Mouse (Mus musculus): ENCODE measurements around the gene Lrrfip1. TPM values are rescaled to one million over a fixed set of nuclear protein-coding genes. Genes with fewer than 3 reads are reported as not detected.

The Lrrfip1 gene
- polyA plus RNA-seq, 1 experiment from 2014 or later: 79.0 TPM

- Histone ChIP-seq H3K4me3 (ENCODE audit: low read depth, low read length) (no peak overlapping the region), H3K9me3 (ENCODE audit: control insufficient read depth, low read length) (no peaks in the 10 kb centered on the region), H3K27me3 (ENCODE audit: control insufficient read depth, insufficient read depth, low read length) (no peaks in the 10 kb centered on the region), H3K27ac (replicated peaks) (no peak overlapping the region), H3K36me3 (ENCODE audit: control insufficient read depth, insufficient read depth, low read length) (no peaks in the 10 kb centered on the region), H3K9ac (ENCODE audit: low read length) (no peak overlapping the region), H3K4me2 (replicated peaks; ENCODE audit: low read depth) (no peak overlapping the region), H3K4me1 (replicated peaks; ENCODE audit: control insufficient read depth, insufficient read depth) (peaks cover 2% of the 10 kb centered on the region; the same call in 1 of the 2 replicates)
- DNase-seq (ENCODE audit: low spot score) (no peak), ATAC-seq (ENCODE audit: low FRiP score, low TSS enrichment) (no peak)
- WGBS: 62% methylated on average over 6 of the region's 6 CpGs
- no peak for TF ChIP-seq CTCF (IDR thresholded peaks at IDR 0.05; ENCODE audit: low read depth)
- no peak for TF ChIP-seq EP300 (optimal IDR thresholded peaks at IDR 0.05)
These were observed 93.9 kb downstream of the Lrrfip1 start for GRCm38 (mm10) chr1:91092451-91092850.

DNA sequence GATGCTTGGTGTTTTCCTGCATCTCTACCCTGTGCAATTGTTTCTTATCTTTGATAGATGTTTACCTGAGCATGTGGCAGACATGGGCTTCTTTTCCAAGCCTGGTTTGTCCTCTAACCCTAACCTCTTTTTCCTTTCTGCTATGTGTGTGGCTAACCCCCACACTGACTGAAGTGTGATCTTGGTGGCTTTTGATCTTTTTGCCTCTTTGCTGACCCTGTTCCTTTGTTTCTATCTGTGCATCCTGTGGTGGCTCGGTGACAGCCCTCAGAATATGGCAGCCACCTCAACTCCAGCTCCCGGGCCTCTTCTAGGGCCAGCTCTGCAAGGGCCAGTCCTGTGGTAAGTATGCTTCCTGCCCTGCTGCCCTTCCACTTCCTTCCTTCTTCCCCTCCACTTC, 94.8 kb downstream of the Lrrfip1 start:
- 61% methylated on average over 2 of the region's 2 CpGs for WGBS
- ATAC-seq (ENCODE audit: low FRiP score, low TSS enrichment): no peak
- Histone ChIP-seq H3K4me3 (ENCODE audit: low read depth, low read length) (no peak overlapping the region), H3K4me2 (replicated peaks; ENCODE audit: low read depth) (no peak overlapping the region), H3K27me3 (ENCODE audit: control insufficient read depth, insufficient read depth, low read length) (no peaks in the 10 kb centered on the region), H3K9me3 (ENCODE audit: control insufficient read depth, low read length) (no peaks in the 10 kb centered on the region), H3K9ac (ENCODE audit: low read length) (no peak overlapping the region), H3K27ac (replicated peaks) (no peak overlapping the region), H3K36me3 (ENCODE audit: control insufficient read depth, insufficient read depth, low read length) (no peaks in the 10 kb centered on the region), H3K4me1 (replicated peaks; ENCODE audit: control insufficient read depth, insufficient read depth) (peaks cover 2% of the 10 kb centered on the region; the same call in 1 of the 2 replicates)
- TF ChIP-seq CTCF (IDR thresholded peaks at IDR 0.05; ENCODE audit: low read depth): no peak
- no peak for TF ChIP-seq EP300 (optimal IDR thresholded peaks at IDR 0.05)
- no peak for DNase-seq (ENCODE audit: low spot score)

GRCm38 (mm10) chr1:91094001-91094400, 95.5 kb downstream of the Lrrfip1 start:
- no peaks in the 10 kb centered on the region for H3K36me3 ChIP-seq (ENCODE audit: control insufficient read depth, insufficient read depth, low read length)
- H3K27ac ChIP-seq (replicated peaks): no peak overlapping the region
- H3K4me1 ChIP-seq (replicated peaks; ENCODE audit: control insufficient read depth, insufficient read depth): peaks cover 2% of the 10 kb centered on the region; the same call in 1 of the 2 replicates
- 77% methylated on average over 5 of the region's 5 CpGs for WGBS
- H3K4me3 ChIP-seq (ENCODE audit: low read depth, low read length): no peak overlapping the region
- TF ChIP-seq EP300 (optimal IDR thresholded peaks at IDR 0.05) (no peak), CTCF (IDR thresholded peaks at IDR 0.05; ENCODE audit: low read depth) (no peak)
- H3K4me2 ChIP-seq (replicated peaks; ENCODE audit: low read depth): no peak overlapping the region
- no peaks in the 10 kb centered on the region for H3K9me3 ChIP-seq (ENCODE audit: control insufficient read depth, low read length)
- ATAC-seq (ENCODE audit: low FRiP score, low TSS enrichment): no peak
- H3K27me3 ChIP-seq (ENCODE audit: control insufficient read depth, insufficient read depth, low read length): no peaks in the 10 kb centered on the region
- no peak for DNase-seq (ENCODE audit: low spot score)
- no peak overlapping the region for H3K9ac ChIP-seq (ENCODE audit: low read length)

- Histone ChIP-seq H3K4me2 (replicated peaks; ENCODE audit: low read depth) (no peak overlapping the region), H3K9me3 (ENCODE audit: control insufficient read depth, low read length) (no peaks in the 10 kb centered on the region), H3K36me3 (ENCODE audit: control insufficient read depth, insufficient read depth, low read length) (no peaks in the 10 kb centered on the region), H3K4me1 (replicated peaks; ENCODE audit: control insufficient read depth, insufficient read depth) (peaks cover 2% of the 10 kb centered on the region; the same call in 1 of the 2 replicates), H3K4me3 (ENCODE audit: low read depth, low read length) (no peak overlapping the region), H3K27ac (replicated peaks) (peak overlapping the region; percentile 72), H3K27me3 (ENCODE audit: control insufficient read depth, insufficient read depth, low read length) (no peaks in the 10 kb centered on the region), H3K9ac (ENCODE audit: low read length) (peak overlapping the region; percentile 14; the same call in 1 of the 2 replicates)
- ATAC-seq (ENCODE audit: low FRiP score, low TSS enrichment) (peak; percentile 72), DNase-seq (ENCODE audit: low spot score) (peak; percentile 45)
- TF ChIP-seq CTCF (IDR thresholded peaks at IDR 0.05; ENCODE audit: low read depth) (no peak), EP300 (optimal IDR thresholded peaks at IDR 0.05) (no peak)
- WGBS: 32% methylated on average over 3 of the region's 3 CpGs
These were observed 96.7 kb downstream of the Lrrfip1 start for GRCm38 (mm10) chr1:91095258-91095657.

GRCm38 (mm10) chr1:91095853-91096252, 97.3 kb downstream of the Lrrfip1 start:
- Histone ChIP-seq H3K36me3 (ENCODE audit: control insufficient read depth, insufficient read depth, low read length) (no peaks in the 10 kb centered on the region), H3K4me1 (replicated peaks; ENCODE audit: control insufficient read depth, insufficient read depth) (peaks cover 2% of the 10 kb centered on the region; the same call in 1 of the 2 replicates), H3K9ac (ENCODE audit: low read length) (peak overlapping the region; percentile 14; the same call in 1 of the 2 replicates), H3K4me2 (replicated peaks; ENCODE audit: low read depth) (no peak overlapping the region; the same call in 1 of the 2 replicates), H3K4me3 (ENCODE audit: low read depth, low read length) (no peak overlapping the region), H3K27me3 (ENCODE audit: control insufficient read depth, insufficient read depth, low read length) (no peaks in the 10 kb centered on the region), H3K27ac (replicated peaks) (peak overlapping the region; percentile 72), H3K9me3 (ENCODE audit: control insufficient read depth, low read length) (no peaks in the 10 kb centered on the region)
- WGBS: 57% methylated on average over 1 of the region's 1 CpGs
- ATAC-seq (ENCODE audit: low FRiP score, low TSS enrichment) (no peak), DNase-seq (ENCODE audit: low spot score) (no peak)
- no peak for TF ChIP-seq CTCF (IDR thresholded peaks at IDR 0.05; ENCODE audit: low read depth)
- TF ChIP-seq EP300 (optimal IDR thresholded peaks at IDR 0.05): no peak

DNA sequence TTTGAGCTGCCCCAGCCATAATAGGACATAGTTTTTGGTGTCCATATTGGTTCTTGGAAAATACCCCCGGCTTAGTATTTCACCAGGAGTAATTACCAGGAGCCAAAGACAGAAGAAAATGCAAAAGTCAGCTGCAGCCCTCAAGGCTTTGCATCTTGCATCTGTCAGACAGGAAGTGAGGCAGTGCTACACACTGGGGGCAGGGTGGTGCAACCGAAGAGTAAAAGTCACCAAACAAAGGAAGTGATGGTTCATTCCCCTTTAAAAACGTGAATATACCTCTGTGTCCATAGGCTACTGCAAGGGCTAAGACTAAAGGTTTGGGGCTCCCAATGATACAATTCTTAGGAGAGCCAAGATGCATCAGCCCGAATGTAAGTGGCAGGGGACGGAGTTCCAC, 98.0 kb downstream of the Lrrfip1 start:
- no peak for DNase-seq (ENCODE audit: low spot score)
- Histone ChIP-seq H3K4me2 (replicated peaks; ENCODE audit: low read depth) (no peak overlapping the region), H3K9me3 (ENCODE audit: control insufficient read depth, low read length) (no peaks in the 10 kb centered on the region), H3K27ac (replicated peaks) (peak overlapping the region; percentile 72; the same call in 1 of the 2 replicates), H3K4me3 (ENCODE audit: low read depth, low read length) (no peak overlapping the region), H3K9ac (ENCODE audit: low read length) (no peak overlapping the region), H3K36me3 (ENCODE audit: control insufficient read depth, insufficient read depth, low read length) (no peaks in the 10 kb centered on the region), H3K4me1 (replicated peaks; ENCODE audit: control insufficient read depth, insufficient read depth) (peaks cover 2% of the 10 kb centered on the region; the same call in 1 of the 2 replicates), H3K27me3 (ENCODE audit: control insufficient read depth, insufficient read depth, low read length) (no peaks in the 10 kb centered on the region)
- TF ChIP-seq CTCF (IDR thresholded peaks at IDR 0.05; ENCODE audit: low read depth) (no peak), EP300 (optimal IDR thresholded peaks at IDR 0.05) (no peak)
- ATAC-seq (ENCODE audit: low FRiP score, low TSS enrichment): no peak
- 58% methylated on average over 5 of the region's 5 CpGs for WGBS

Data from stomach, postnatal 0 days (tissue).